Comparison of ENCODE assay signal across 17 mouse cellular contexts in genomic region chr7:31130197-31130596, GRCm38 (mm10).
"Had no signal": no experiment of that assay in that cellular context is flagged by ENCODE, and none has a peak within 500 bp of the region (broad histone marks: within the 10 kb centered on the region; RNA-seq: fewer than 3 reads in every experiment).

No protein-coding gene starts in this region.

- H3K27ac ChIP-seq: heart, adult 2 months; heart, embryonic 13.5 days; heart, embryonic 15.5 days; hindbrain, embryonic 13.5 days; hindbrain, embryonic 15.5 days; hindbrain, postnatal 0 days; kidney, embryonic 15.5 days; kidney, postnatal 0 days; left cerebral cortex, adult 2 months; limb, embryonic 10.5 days; limb, embryonic 12.5 days; liver, embryonic 13.5 days; liver, embryonic 15.5 days had no signal

- DNase-seq: gastrocnemius, postnatal 36 days; heart, adult 11 months; kidney, adult 11 months; layer of hippocampus, adult 9-11 months; liver, embryonic 13.5 days had no signal

- H3K4me3 ChIP-seq: heart, adult 2 months; heart, embryonic 13.5 days; heart, embryonic 15.5 days; hindbrain, embryonic 13.5 days; hindbrain, embryonic 15.5 days; kidney, embryonic 15.5 days; left cerebral cortex, adult 2 months; limb, embryonic 10.5 days; limb, embryonic 12.5 days; liver, embryonic 13.5 days; liver, embryonic 15.5 days had no signal
